Mouse (Mus musculus): ENCODE measurements at regions not wholly inside any gene's neighbourhood (a gene's known extent, or its start where the extent isn't known, plus 50 kb on each side); places are given as distances from the start of the nearest gene placed in this dataset.

- TF ChIP-seq GATA1 (IDR thresholded peaks at IDR 0.05; ENCODE audit: borderline replicate concordance, low read length) (no peak), FLI1 (IDR thresholded peaks at IDR 0.05; ENCODE audit: low read length) (no peak)
Measured at GRCm38 (mm10) chr5:126973425-126973824, 268.2 kb upstream of the Tmem132c start.
